Mouse (Mus musculus) hindbrain, embryonic 14.5 days (tissue): ENCODE results near the gene Rrm2. TPM values are rescaled to one million over a fixed set of nuclear protein-coding genes. Genes with fewer than 3 reads are reported as not detected.
"Not testable (repeated sequence)": the region's sequence is repeated elsewhere in the genome, so short reads cannot be mapped to it uniquely, and the experiment has no call there.

Experiments
- ATAC-seq: fragments of 200-750 bp; cut with Nextera tagmentation; 2 replicates; pipeline ENCODE4 v1.8.0; 2017; ENCODE audit warnings: moderate number of reproducible peaks, mild to moderate bottlenecking, moderate TSS enrichment, moderate library complexity; ENCODE audit not compliant: low FRiP score
- DNase-seq: peaks from one replicate; pipeline ENCODE4 v3.0.0-alpha.2; 2015; ENCODE audit warnings: low spot score
- H3K27ac ChIP-seq: fragments of 300-500 bp; sonication (generic); 2 replicates; pipeline ENCODE4 v1.5.1; 2014; ENCODE audit warnings: mild to moderate bottlenecking, moderate library complexity
- H3K27me3 ChIP-seq: fragments of 300-500 bp; sonication (generic); 2 replicates; pipeline ENCODE4 v1.6.1; 2014; ENCODE audit warnings: mild to moderate bottlenecking, low read length, mixed read lengths; ENCODE audit not compliant: control insufficient read depth, insufficient read depth
- H3K36me3 ChIP-seq: fragments of 300-500 bp; sonication (generic); replicated peaks from 2 replicates; pipeline ENCODE4 v1.6.1; 2014; ENCODE audit not compliant: control insufficient read depth, insufficient read depth
- H3K4me1 ChIP-seq: fragments of 300-500 bp; sonication (generic); replicated peaks from 2 replicates; pipeline ENCODE4 v1.6.1; 2014; ENCODE audit warnings: antibody characterized with exemption, low read length, mixed read lengths; ENCODE audit not compliant: control insufficient read depth, insufficient read depth
- H3K4me2 ChIP-seq: fragments of 300-500 bp; sonication (generic); replicated peaks from 2 replicates; pipeline ENCODE4 v1.6.1; 2014; ENCODE audit warnings: mild to moderate bottlenecking, moderate library complexity
- H3K4me3 ChIP-seq: fragments of 300-500 bp; sonication (generic); replicated peaks from 2 replicates; pipeline ENCODE4 v1.5.1; 2014; ENCODE audit warnings: mild to moderate bottlenecking, low read length
- H3K9ac ChIP-seq: fragments of 300-500 bp; sonication (generic); 2 replicates; pipeline ENCODE4 v1.6.1; 2014
- H3K9me3 ChIP-seq: fragments of 300-500 bp; sonication (generic); 2 replicates; pipeline ENCODE4 v1.6.1; 2016; ENCODE audit warnings: low read length; ENCODE audit not compliant: control insufficient read depth
- WGBS: fragments of 180-500 bp; shearing (Covaris S2); extraction: QIAGEN DNeasy Blood & Tissue Kit; methylation state at CpG from one replicate; pipeline ENCODE4 v1.1.7; 2014; 5-methylcytosine and 5-hydroxymethylcytosine counted together
- polyA plus RNA-seq: library from polyadenylated mRNA; unstranded; fragments of >200 nt; fragmentation: Nextera tagmentation; extraction: Ambion mirVana; gene quantifications from 2 replicates; pipeline ENCODE4 v1.2.1, GENCODE M21; 2014

The Rrm2 gene
- polyA plus RNA-seq, 1 experiment from 2014 or later, result 42.8 TPM

GRCm38 (mm10) chr12:24736956-24737355 is 28.9 kb downstream of the Rrm2 start:
- Histone ChIP-seq H3K36me3 (no peaks in the 10 kb centered on the region), H3K9me3 (no peaks in the 10 kb centered on the region), H3K27ac (no peak overlapping the region), H3K4me2 (no peak overlapping the region), H3K4me1 (no peaks in the 10 kb centered on the region), H3K4me3 (no peak overlapping the region), H3K9ac (no peak overlapping the region), H3K27me3 (no peaks in the 10 kb centered on the region)
- DNase-seq (no peak), ATAC-seq (no peak)
- WGBS, result 76% methylated on average over 2 of the region's 2 CpGs

- Histone ChIP-seq H3K4me3 (no peak overlapping the region), H3K36me3 (no peaks in the 10 kb centered on the region), H3K9me3 (no peaks in the 10 kb centered on the region), H3K4me2 (no peak overlapping the region), H3K9ac (no peak overlapping the region), H3K4me1 (no peaks in the 10 kb centered on the region), H3K27me3 (no peaks in the 10 kb centered on the region), H3K27ac (no peak overlapping the region)
- DNase-seq (no peak), ATAC-seq (no peak)
- WGBS, result 74% methylated on average over 1 of the region's 1 CpGs
These were observed 31.9 kb downstream of the Rrm2 start for GRCm38 (mm10) chr12:24739963-24740362.

GRCm38 (mm10) chr12:24741535-24741934 is 33.5 kb downstream of the Rrm2 start:
- H3K36me3 ChIP-seq, result not testable (repeated sequence)

GRCm38 (mm10) chr12:24744309-24744708 is 36.3 kb downstream of the Rrm2 start:
- Histone ChIP-seq H3K27ac (no peak overlapping the region), H3K36me3 (no peaks in the 10 kb centered on the region), H3K4me2 (no peak overlapping the region), H3K4me3 (no peak overlapping the region), H3K27me3 (no peaks in the 10 kb centered on the region), H3K9me3 (no peaks in the 10 kb centered on the region), H3K9ac (no peak overlapping the region), H3K4me1 (peaks cover 15% of the 10 kb centered on the region; the same call in 1 of the 2 replicates)
- ATAC-seq (no peak), DNase-seq (no peak)
- 19% methylated on average over 1 of the region's 1 CpGs for WGBS

More at GRCm38 (mm10) chr12:24741535-24741934, 33.5 kb downstream of the Rrm2 start:
- H3K9me3 ChIP-seq, H3K27ac ChIP-seq, DNase-seq, H3K4me2 ChIP-seq, H3K4me1 ChIP-seq, H3K27me3 ChIP-seq, H3K4me3 ChIP-seq, ATAC-seq, H3K9ac ChIP-seq: not testable (repeated sequence)
- WGBS, result 63% methylated on average over 6 of the region's 6 CpGs

GRCm38 (mm10) chr12:24746579-24747296 is 38.7 kb downstream of the Rrm2 start:
- Histone ChIP-seq H3K27me3 (no peaks in the 10 kb centered on the region), H3K4me2 (no peak overlapping the region), H3K9ac (no peak overlapping the region; the same call in 1 of the 2 replicates), H3K9me3 (no peaks in the 10 kb centered on the region), H3K4me3 (no peak overlapping the region), H3K36me3 (no peaks in the 10 kb centered on the region), H3K27ac (peak overlapping the region; percentile 71), H3K4me1 (peaks cover 15% of the 10 kb centered on the region; the same call in 1 of the 2 replicates)
- 35% methylated on average over 5 of the region's 5 CpGs for WGBS
- peak; percentile 70 for ATAC-seq
- peak; percentile 53 for DNase-seq

GRCm38 (mm10) chr12:24747297-24747696 is 39.3 kb downstream of the Rrm2 start:
- Histone ChIP-seq H3K27ac (peak overlapping the region; percentile 71), H3K9ac (no peak overlapping the region), H3K4me2 (no peak overlapping the region), H3K9me3 (no peaks in the 10 kb centered on the region), H3K27me3 (no peaks in the 10 kb centered on the region), H3K4me1 (peaks cover 15% of the 10 kb centered on the region; the same call in 1 of the 2 replicates), H3K4me3 (no peak overlapping the region), H3K36me3 (no peaks in the 10 kb centered on the region)
- 53% methylated on average over 8 of the region's 8 CpGs for WGBS
- DNase-seq, result no peak
- no peak for ATAC-seq

- Histone ChIP-seq H3K9ac (no peak overlapping the region), H3K4me1 (peaks cover 15% of the 10 kb centered on the region; the same call in 1 of the 2 replicates), H3K27me3 (no peaks in the 10 kb centered on the region), H3K9me3 (no peaks in the 10 kb centered on the region), H3K4me2 (no peak overlapping the region), H3K4me3 (no peak overlapping the region), H3K36me3 (no peaks in the 10 kb centered on the region), H3K27ac (no peak overlapping the region)
- 97% methylated on average over 6 of the region's 6 CpGs for WGBS
- ATAC-seq (no peak), DNase-seq (no peak)
These were observed 42.5 kb downstream of the Rrm2 start for GRCm38 (mm10) chr12:24750521-24750920.

GRCm38 (mm10) chr12:24753680-24754079 is 45.6 kb downstream of the Rrm2 start:
- H3K4me2 ChIP-seq, result no peak overlapping the region

GRCm38 (mm10) chr12:24754693-24755092 is 46.7 kb downstream of the Rrm2 start:
- WGBS, result 47% methylated on average over 5 of the region's 5 CpGs
- no peak for ATAC-seq

More at GRCm38 (mm10) chr12:24753680-24754079, 45.6 kb downstream of the Rrm2 start:
- Histone ChIP-seq H3K27ac (no peak overlapping the region), H3K4me3 (no peak overlapping the region), H3K9ac (no peak overlapping the region), H3K27me3 (no peaks in the 10 kb centered on the region), H3K36me3 (no peaks in the 10 kb centered on the region), H3K9me3 (no peaks in the 10 kb centered on the region), H3K4me1 (0 out of 2 replicates have a peak, but pooled peaks cover 6% of the 10 kb centered on the region)
- no peak for DNase-seq
- no peak for ATAC-seq
- 79% methylated on average over 4 of the region's 4 CpGs for WGBS

More at GRCm38 (mm10) chr12:24754693-24755092, 46.7 kb downstream of the Rrm2 start:
- Histone ChIP-seq H3K4me3 (no peak overlapping the region), H3K9ac (no peak overlapping the region), H3K27ac (no peak overlapping the region), H3K4me1 (0 out of 2 replicates have a peak, but pooled peaks cover 6% of the 10 kb centered on the region), H3K27me3 (no peaks in the 10 kb centered on the region), H3K4me2 (no peak overlapping the region), H3K9me3 (no peaks in the 10 kb centered on the region), H3K36me3 (no peaks in the 10 kb centered on the region)
- DNase-seq, result no peak
